Mouse (Mus musculus): ENCODE results near the gene Zfp697. TPM values are rescaled to one million over a fixed set of nuclear protein-coding genes. Genes with fewer than 3 reads are reported as not detected.
"Not testable (repeated sequence)": the region's sequence is repeated elsewhere in the genome, so short reads cannot be mapped to it uniquely, and the experiment has no call there.

Zfp697 gene
- polyA plus RNA-seq, 1 experiment from 2014 or later = 8.8 TPM

DNA sequence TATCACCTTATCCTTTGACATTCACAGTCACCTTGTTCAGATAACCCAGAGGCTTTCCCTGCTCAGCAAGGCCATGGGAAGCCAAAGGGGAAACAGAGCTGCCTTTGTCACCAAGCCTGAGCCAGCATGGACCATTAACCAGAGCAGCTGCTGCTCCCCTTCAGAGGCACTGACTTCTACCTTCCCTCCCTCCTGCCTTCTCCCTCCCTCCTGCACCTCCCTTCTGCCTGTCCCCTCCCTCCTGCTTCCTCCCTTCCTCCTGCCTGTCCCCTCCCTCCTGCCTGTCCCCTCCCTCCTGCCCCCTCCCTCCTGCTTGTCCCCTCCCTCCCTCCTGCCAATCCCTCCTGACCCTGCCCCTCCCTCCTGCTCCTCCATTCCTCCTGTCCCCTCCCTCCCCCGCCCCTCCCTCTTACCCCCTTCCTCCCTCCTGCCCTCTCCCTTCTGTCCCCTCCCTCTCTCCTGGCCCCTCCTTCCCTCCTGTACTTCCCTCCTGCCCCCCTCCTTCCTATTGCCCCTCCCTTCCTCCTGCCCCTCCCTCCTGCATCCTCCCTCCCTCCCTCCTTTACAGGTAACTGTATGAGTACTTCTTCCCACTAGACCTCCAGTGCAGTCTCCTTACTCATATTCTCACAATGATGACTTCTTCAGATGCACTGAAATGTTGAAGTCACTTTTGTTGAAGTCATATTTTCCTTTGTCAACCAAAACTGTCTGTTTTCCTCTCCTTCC, 52.0 kb downstream of the Zfp697 start:
- H3K27me3 ChIP-seq (replicated peaks; ENCODE audit: low read depth, poor library complexity, severe bottlenecking) = peaks cover 15% of the 10 kb centered on the region
- H3K4me3 ChIP-seq = no peak overlapping the region
- DNase-seq (ENCODE audit: low spot score) = peak; percentile 35
- H3K27ac ChIP-seq (replicated peaks) = no peak overlapping the region
- no peaks in the 10 kb centered on the region for H3K36me3 ChIP-seq (replicated peaks)
- H3K4me1 ChIP-seq = peaks cover 7% of the 10 kb centered on the region
- 43% methylated on average over 1 of the region's 1 CpGs for WGBS
- 0 out of 2 replicates have a peak, but pooled peaks cover 3% of the 10 kb centered on the region for H3K9me3 ChIP-seq

DNA sequence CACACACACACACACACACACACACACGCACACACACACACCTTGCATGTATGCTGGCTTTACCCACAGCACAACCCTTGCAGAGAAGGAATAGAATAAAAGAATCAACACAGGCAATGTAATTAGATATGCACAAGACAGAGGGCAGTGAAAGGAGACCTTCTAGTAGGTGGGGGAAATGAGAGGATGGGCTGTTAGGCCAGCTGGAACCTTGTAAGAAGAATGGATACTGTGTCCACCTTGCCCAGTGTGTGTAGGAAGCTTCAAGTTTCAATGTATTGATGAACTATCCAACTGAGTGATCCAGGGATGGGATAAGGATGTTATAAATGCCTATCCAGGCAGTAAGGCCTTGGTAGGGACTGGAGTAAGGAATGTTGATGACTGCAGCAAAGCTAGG, 52.8 kb downstream of the Zfp697 start:
- H3K4me1 ChIP-seq = peaks cover 3% of the 10 kb centered on the region; the same call in 1 of the 2 replicates
- DNase-seq (ENCODE audit: low spot score) = no peak
- H3K27ac ChIP-seq (replicated peaks) = no peak overlapping the region
- H3K36me3 ChIP-seq (replicated peaks) = no peaks in the 10 kb centered on the region
- H3K9me3 ChIP-seq = 0 out of 2 replicates have a peak, but pooled peaks cover 3% of the 10 kb centered on the region
- peaks cover 7% of the 10 kb centered on the region for H3K27me3 ChIP-seq (replicated peaks; ENCODE audit: low read depth, poor library complexity, severe bottlenecking)
- no peak overlapping the region for H3K4me3 ChIP-seq
- 84% methylated on average over 1 of the region's 1 CpGs for WGBS

DNA sequence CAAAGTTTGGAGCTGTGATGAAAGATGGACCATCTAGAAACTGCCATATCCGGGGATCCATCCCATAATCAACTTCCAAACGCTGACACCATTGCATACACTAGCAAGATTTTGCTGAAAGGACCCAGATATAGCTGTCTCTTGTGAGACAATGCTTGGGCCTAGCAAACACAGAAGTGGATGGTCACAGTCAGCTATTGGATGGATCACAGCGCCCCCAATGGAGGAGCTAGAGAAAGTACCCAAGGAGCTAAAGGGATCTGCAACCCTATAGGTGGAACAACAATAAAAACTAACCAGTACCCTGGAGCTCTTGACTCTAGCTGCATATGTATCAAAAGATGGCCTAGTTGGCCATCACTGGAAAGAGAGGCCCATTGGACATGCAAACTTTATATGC, 60.0 kb downstream of the Zfp697 start:
- not testable (repeated sequence) for DNase-seq (ENCODE audit: low spot score); H3K27ac ChIP-seq (replicated peaks); H3K27me3 ChIP-seq (replicated peaks; ENCODE audit: low read depth, poor library complexity, severe bottlenecking); H3K4me3 ChIP-seq; H3K9me3 ChIP-seq; H3K36me3 ChIP-seq (replicated peaks); H3K4me1 ChIP-seq
- WGBS = 44% methylated on average over 3 of the region's 3 CpGs

DNA sequence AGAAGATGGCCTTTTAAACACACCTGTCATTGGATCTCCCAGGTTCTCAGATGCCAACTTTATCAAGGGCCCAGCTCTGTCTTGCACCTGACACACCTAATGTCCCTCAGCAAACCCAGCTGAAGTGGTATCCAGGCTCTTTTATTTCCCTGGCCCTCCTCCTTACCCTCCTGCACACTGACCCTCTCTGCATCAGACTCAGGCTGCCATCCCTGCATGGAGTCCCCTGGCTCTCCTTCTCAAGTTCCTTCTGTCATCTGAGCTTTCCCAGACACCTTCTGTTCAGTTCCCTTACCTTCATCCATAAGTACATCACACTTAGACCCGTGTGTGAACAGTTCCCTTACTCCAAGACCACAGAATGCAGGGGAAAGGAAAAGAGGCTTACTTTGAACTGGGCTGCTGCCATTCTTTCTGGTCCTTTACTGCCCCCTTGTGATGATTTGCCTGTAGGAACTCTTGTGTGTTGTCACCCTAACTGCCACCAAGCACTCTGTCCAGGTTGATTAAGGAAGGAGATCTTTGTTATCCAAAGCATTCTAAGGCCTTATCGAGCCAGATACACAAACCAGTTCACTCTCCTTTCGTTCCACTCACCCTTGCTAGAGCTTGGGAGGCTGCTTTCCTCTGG, 61.0 kb downstream of the Zfp697 start:
- H3K36me3 ChIP-seq (replicated peaks); H3K9me3 ChIP-seq; H3K27ac ChIP-seq (replicated peaks); H3K4me3 ChIP-seq; H3K4me1 ChIP-seq; H3K27me3 ChIP-seq (replicated peaks; ENCODE audit: low read depth, poor library complexity, severe bottlenecking): not testable (repeated sequence)
- WGBS = 12% methylated on average over 3 of the region's 3 CpGs
- DNase-seq (ENCODE audit: low spot score) = peak; percentile 7

DNA sequence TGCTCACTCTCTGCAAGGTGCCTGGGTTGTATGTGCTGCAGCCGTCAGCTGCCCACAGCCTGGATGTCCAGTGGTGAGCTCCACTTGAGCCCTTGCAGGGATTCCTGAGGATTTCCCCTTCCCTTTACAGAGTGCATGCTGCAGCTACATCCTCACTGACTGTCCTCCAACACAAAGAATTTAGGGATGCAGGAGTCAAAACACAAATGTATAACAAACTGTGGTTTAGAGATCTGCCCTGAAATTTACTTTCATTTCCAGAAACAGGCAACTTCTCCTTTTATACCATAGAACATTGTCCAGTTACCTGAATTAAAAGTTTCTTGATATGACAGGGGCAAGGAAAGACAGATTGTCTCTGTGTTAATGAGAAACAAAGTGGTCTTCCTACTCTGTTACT, 61.7 kb downstream of the Zfp697 start:
- 71% methylated on average over 1 of the region's 1 CpGs for WGBS
- not testable (repeated sequence) for H3K9me3 ChIP-seq; H3K4me1 ChIP-seq; DNase-seq (ENCODE audit: low spot score); H3K4me3 ChIP-seq; H3K27me3 ChIP-seq (replicated peaks; ENCODE audit: low read depth, poor library complexity, severe bottlenecking); H3K27ac ChIP-seq (replicated peaks); H3K36me3 ChIP-seq (replicated peaks)

DNA sequence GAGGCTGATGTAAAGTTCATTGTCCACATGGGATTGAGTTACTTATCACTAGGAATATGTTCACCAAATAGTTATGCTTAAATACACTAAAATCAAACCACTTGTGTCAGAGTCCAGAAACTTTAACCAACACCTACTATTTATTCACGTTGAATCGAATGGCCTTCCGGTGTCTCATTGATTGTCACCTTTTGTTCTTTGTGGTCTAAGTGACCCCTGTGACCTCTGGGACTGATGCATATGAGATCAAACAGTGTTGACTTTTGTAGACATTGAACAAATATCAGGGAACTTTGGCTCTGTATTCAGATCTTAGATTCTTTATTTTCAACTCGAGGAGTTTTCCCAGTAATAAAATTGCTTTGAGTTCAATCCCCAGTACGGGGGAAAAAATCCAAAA, 71.5 kb downstream of the Zfp697 start:
- H3K4me1 ChIP-seq; H3K36me3 ChIP-seq (replicated peaks); DNase-seq (ENCODE audit: low spot score); H3K27me3 ChIP-seq (replicated peaks; ENCODE audit: low read depth, poor library complexity, severe bottlenecking); H3K9me3 ChIP-seq; H3K4me3 ChIP-seq; H3K27ac ChIP-seq (replicated peaks): not testable (repeated sequence)
- WGBS = 83% methylated on average over 5 of the region's 5 CpGs

DNA sequence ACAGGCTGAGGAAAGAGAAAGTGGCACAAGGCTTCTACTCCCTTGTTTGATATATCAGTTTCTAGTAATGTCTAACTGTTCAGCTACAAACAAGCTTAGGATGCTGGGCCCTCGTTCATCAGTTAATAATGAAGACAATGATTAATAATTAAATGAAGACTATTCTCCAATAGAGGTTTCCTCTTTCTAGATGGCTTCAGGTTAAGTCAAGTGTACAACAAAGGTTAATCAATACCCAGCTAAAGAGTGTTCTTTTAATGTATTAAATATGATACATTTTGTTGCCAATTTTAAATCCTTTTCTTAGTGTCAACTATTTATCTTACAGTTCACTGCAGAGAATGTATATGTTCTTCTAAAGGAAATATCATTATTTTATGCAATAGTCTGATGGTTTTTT, 74.8 kb downstream of the Zfp697 start, which contains the start of gene Gm4450:
Gene Gm4450 (minus strand): TSS at position 101 of the 400 bp plus-strand sequence.
- 86% methylated on average over 1 of the region's 1 CpGs for WGBS

DNA sequence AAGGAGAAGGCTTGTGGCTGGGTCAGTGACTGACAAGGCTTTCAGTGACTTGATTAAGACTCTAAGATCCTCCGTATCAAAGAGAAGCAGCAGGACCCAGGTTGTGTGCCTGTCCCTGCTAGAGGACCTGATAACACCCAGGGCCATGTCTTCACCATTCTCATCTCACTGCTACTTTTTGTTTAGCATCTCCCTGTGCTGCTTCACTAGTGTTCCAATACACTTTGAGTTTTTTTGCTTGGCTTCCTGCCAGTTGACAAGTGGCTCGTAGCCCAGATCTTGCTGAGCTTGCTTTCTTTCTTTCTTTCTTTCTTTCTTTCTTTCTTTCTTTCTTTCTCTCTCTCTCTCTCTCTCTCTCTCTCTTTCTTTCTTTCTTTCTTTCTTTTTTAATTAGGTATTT, 87.1 kb downstream of the Zfp697 start:
- H3K9me3 ChIP-seq; H3K36me3 ChIP-seq (replicated peaks); H3K4me3 ChIP-seq; H3K27me3 ChIP-seq (replicated peaks; ENCODE audit: low read depth, poor library complexity, severe bottlenecking); DNase-seq (ENCODE audit: low spot score); H3K27ac ChIP-seq (replicated peaks); H3K4me1 ChIP-seq: not testable (repeated sequence)
- WGBS = 84% methylated on average over 1 of the region's 2 CpGs

More for the DNA sequence above, 74.8 kb downstream of the Zfp697 start, which contains the start of gene Gm4450:
- not testable (repeated sequence) for H3K4me3 ChIP-seq; H3K36me3 ChIP-seq (replicated peaks); H3K27ac ChIP-seq (replicated peaks); DNase-seq (ENCODE audit: low spot score); H3K9me3 ChIP-seq; H3K27me3 ChIP-seq (replicated peaks; ENCODE audit: low read depth, poor library complexity, severe bottlenecking); H3K4me1 ChIP-seq

DNA sequence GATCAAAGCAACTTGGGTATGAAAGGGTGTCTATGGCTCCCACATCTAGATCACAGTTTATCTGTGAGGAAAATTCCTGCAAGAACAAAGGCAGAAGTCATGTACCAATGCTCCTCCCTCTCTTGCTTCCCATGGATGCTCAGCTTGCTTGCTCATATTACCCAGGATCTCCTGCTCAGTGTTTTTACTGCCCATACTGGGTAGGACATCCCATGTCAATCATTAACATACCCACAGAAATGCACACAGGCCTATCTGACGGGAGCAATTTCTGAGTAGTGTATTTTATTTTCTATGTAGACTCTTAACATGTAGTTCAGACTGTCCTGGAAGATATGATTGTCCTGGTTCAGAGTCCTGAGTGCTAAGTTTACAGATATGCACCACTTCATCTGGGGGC, 88.8 kb downstream of the Zfp697 start:
- not testable (repeated sequence) for H3K27ac ChIP-seq (replicated peaks); H3K27me3 ChIP-seq (replicated peaks; ENCODE audit: low read depth, poor library complexity, severe bottlenecking); H3K4me1 ChIP-seq; H3K4me3 ChIP-seq; DNase-seq (ENCODE audit: low spot score); H3K36me3 ChIP-seq (replicated peaks); H3K9me3 ChIP-seq
- no CpG with 5 or more reads among the region's 1 CpGs for WGBS

DNA sequence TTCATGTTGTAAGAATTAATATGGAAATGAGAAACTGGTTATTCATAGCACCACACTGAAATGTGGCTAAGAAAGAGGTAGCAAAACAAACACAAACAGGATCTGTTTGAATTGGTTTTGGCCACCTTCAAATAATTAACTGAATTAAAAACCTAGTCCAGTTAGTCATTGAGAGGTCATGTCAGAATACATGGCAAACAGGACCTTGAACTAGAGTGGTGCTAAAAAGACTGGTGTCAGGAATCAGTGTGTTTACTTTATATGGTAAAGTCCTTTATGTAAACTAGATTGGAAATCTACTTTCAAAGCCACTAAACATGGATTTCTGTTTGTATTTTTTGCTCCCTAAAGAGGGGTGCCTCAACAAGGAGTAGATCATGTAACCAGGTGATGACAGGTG, 89.2 kb downstream of the Zfp697 start:
- H3K9me3 ChIP-seq; DNase-seq (ENCODE audit: low spot score); H3K4me3 ChIP-seq; H3K27ac ChIP-seq (replicated peaks); H3K27me3 ChIP-seq (replicated peaks; ENCODE audit: low read depth, poor library complexity, severe bottlenecking); H3K36me3 ChIP-seq (replicated peaks); H3K4me1 ChIP-seq: not testable (repeated sequence)

DNA sequence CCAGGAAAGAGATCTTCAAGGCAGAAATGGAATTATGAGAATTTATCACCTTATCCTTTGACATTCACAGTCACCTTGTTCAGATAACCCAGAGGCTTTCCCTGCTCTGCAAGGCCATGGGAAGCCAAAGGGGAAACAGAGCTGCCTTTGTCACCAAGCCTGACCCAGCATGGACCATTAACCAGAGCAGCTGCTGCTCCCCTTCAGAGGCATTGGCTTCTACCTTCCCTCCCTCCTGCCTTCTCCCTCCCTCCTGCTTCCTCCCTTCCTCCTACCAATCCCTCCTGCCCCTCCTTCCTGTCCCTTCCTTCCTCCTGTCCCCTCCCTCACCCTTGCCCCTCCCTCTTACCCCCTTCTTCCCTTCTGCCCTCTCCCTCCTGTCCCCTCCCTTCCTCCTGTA, 111.9 kb downstream of the Zfp697 start:
- DNase-seq (ENCODE audit: low spot score); H3K27ac ChIP-seq (replicated peaks); H3K27me3 ChIP-seq (replicated peaks; ENCODE audit: low read depth, poor library complexity, severe bottlenecking); H3K4me1 ChIP-seq; H3K36me3 ChIP-seq (replicated peaks); H3K9me3 ChIP-seq; H3K4me3 ChIP-seq: not testable (repeated sequence)

DNA sequence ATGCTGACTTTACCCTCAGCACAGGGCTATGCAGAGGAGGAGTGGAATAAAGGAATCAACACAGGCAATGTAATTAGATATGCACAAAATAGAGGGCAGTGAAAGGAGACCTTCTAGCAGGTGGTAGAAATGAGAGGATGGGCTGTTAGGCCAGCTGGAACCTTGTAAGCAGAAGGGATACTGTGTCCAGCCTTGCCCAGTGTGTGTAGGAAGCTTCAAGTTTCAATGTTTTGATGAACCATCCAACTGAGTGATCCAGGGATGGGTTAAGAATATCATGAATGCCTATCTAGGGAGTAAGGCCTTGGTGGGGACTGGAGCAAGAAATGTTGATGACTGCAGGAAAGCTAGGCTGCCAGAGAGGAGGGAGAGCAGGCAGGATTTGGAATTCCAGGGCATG, 112.8 kb downstream of the Zfp697 start:
- H3K9me3 ChIP-seq; DNase-seq (ENCODE audit: low spot score); H3K4me3 ChIP-seq; H3K27me3 ChIP-seq (replicated peaks; ENCODE audit: low read depth, poor library complexity, severe bottlenecking); H3K4me1 ChIP-seq; H3K27ac ChIP-seq (replicated peaks); H3K36me3 ChIP-seq (replicated peaks): not testable (repeated sequence)

DNA sequence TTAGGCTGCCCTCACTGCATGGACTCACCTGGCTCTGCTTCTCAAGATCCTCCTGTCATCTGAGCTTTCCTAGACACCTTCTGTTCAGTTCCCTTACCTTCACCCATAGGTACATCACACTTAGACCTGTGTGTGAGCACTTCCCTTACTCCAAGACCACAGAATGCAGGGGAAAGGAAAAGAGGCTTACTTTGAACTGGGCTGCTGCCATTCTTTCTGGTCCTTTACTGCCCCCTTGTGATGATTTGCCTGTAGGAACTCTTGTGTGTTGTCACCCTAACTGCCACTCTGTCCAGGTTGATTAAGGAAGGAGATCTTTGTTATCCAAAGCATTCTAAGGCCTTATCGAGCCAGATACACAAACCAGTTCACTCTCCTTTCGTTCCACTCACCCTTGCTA, 114.5 kb downstream of the Zfp697 start:
- H3K4me3 ChIP-seq; H3K27me3 ChIP-seq (replicated peaks; ENCODE audit: low read depth, poor library complexity, severe bottlenecking); H3K9me3 ChIP-seq; DNase-seq (ENCODE audit: low spot score); H3K4me1 ChIP-seq; H3K27ac ChIP-seq (replicated peaks); H3K36me3 ChIP-seq (replicated peaks): not testable (repeated sequence)
- no CpG with 5 or more reads among the region's 2 CpGs for WGBS

Data from embryonic facial prominence, embryonic 10.5 days (tissue).